Mouse (Mus musculus): ENCODE results near the gene Vps35l. TPM values are rescaled to one million over a fixed set of nuclear protein-coding genes. Genes with fewer than 3 reads are reported as not detected.

Vps35l gene
- polyA plus RNA-seq, 1 experiment from 2014 or later, result 78.8 TPM

GRCm38 (mm10) chr7:118793899-118794298 lies 53.9 kb downstream of the Vps35l start:
- Histone ChIP-seq H3K27ac (no peak overlapping the region), H3K4me1 (replicated peaks) (peaks cover 5% of the 10 kb centered on the region; the same call in 1 of the 2 replicates), H3K9me3 (no peaks in the 10 kb centered on the region), H3K36me3 (peaks cover 53% of the 10 kb centered on the region), H3K4me3 (no peak overlapping the region), H3K27me3 (ENCODE audit: insufficient read depth, poor library complexity, severe bottlenecking) (no peaks in the 10 kb centered on the region)
- DNase-seq (ENCODE audit: low spot score), result no peak
- WGBS, result 88% methylated on average over 8 of the region's 8 CpGs

- DNase-seq (ENCODE audit: low spot score), result no peak
- Histone ChIP-seq H3K4me3 (no peak overlapping the region), H3K27me3 (ENCODE audit: insufficient read depth, poor library complexity, severe bottlenecking) (no peaks in the 10 kb centered on the region), H3K4me1 (replicated peaks) (peaks cover 5% of the 10 kb centered on the region; the same call in 1 of the 2 replicates), H3K27ac (no peak overlapping the region), H3K36me3 (peaks cover 69% of the 10 kb centered on the region), H3K9me3 (no peaks in the 10 kb centered on the region)
- 93% methylated on average over 8 of the region's 8 CpGs for whole genome bisulfite sequencing
These were observed 55.8 kb downstream of the Vps35l start for GRCm38 (mm10) chr7:118795779-118796178.

GRCm38 (mm10) chr7:118796838-118797237 lies 56.8 kb downstream of the Vps35l start:
- Histone ChIP-seq H3K4me1 (replicated peaks) (peaks cover 5% of the 10 kb centered on the region; the same call in 1 of the 2 replicates), H3K4me3 (no peak overlapping the region), H3K27me3 (ENCODE audit: insufficient read depth, poor library complexity, severe bottlenecking) (no peaks in the 10 kb centered on the region), H3K27ac (no peak overlapping the region), H3K36me3 (peaks cover 67% of the 10 kb centered on the region), H3K9me3 (no peaks in the 10 kb centered on the region)
- WGBS, result 93% methylated on average over 9 of the region's 9 CpGs
- no peak for DNase-seq (ENCODE audit: low spot score)

- Histone ChIP-seq H3K9me3 (no peaks in the 10 kb centered on the region), H3K36me3 (peaks cover 68% of the 10 kb centered on the region), H3K27ac (no peak overlapping the region), H3K4me1 (replicated peaks) (peaks cover 5% of the 10 kb centered on the region; the same call in 1 of the 2 replicates), H3K4me3 (no peak overlapping the region), H3K27me3 (ENCODE audit: insufficient read depth, poor library complexity, severe bottlenecking) (no peaks in the 10 kb centered on the region)
- DNase-seq (ENCODE audit: low spot score), result no peak
- WGBS, result 86% methylated on average over 7 of the region's 7 CpGs
These were observed 57.6 kb downstream of the Vps35l start for GRCm38 (mm10) chr7:118797600-118797999.

- H3K9me3 ChIP-seq, result no peaks in the 10 kb centered on the region
- no peak for DNase-seq (ENCODE audit: low spot score)
- peaks cover 67% of the 10 kb centered on the region for H3K36me3 ChIP-seq
- H3K27ac ChIP-seq, result no peak overlapping the region
- 90% methylated on average over 6 of the region's 6 CpGs for WGBS
- H3K4me3 ChIP-seq, result no peak overlapping the region
- H3K4me1 ChIP-seq (replicated peaks), result peaks cover 5% of the 10 kb centered on the region; the same call in 1 of the 2 replicates
- no peaks in the 10 kb centered on the region for H3K27me3 ChIP-seq (ENCODE audit: insufficient read depth, poor library complexity, severe bottlenecking)
These were observed 58.1 kb downstream of the Vps35l start for GRCm38 (mm10) chr7:118798105-118798570.

GRCm38 (mm10) chr7:118800112-118800734 lies 60.2 kb downstream of the Vps35l start:
- WGBS, result 92% methylated on average over 15 of the region's 15 CpGs
- Histone ChIP-seq H3K27ac (no peak overlapping the region), H3K9me3 (no peaks in the 10 kb centered on the region), H3K4me1 (replicated peaks) (peaks cover 11% of the 10 kb centered on the region), H3K4me3 (no peak overlapping the region), H3K36me3 (peaks cover 55% of the 10 kb centered on the region), H3K27me3 (ENCODE audit: insufficient read depth, poor library complexity, severe bottlenecking) (no peaks in the 10 kb centered on the region)
- no peak for DNase-seq (ENCODE audit: low spot score)

- Histone ChIP-seq H3K27me3 (ENCODE audit: insufficient read depth, poor library complexity, severe bottlenecking) (no peaks in the 10 kb centered on the region), H3K9me3 (no peaks in the 10 kb centered on the region), H3K36me3 (peaks cover 52% of the 10 kb centered on the region), H3K27ac (no peak overlapping the region), H3K4me1 (replicated peaks) (peaks cover 15% of the 10 kb centered on the region), H3K4me3 (no peak overlapping the region)
- DNase-seq (ENCODE audit: low spot score), result no peak
- 93% methylated on average over 3 of the region's 3 CpGs for WGBS
These were observed 61.8 kb downstream of the Vps35l start for GRCm38 (mm10) chr7:118801791-118802190.

GRCm38 (mm10) chr7:118803425-118803824 lies 63.4 kb downstream of the Vps35l start:
- Histone ChIP-seq H3K36me3 (peaks cover 45% of the 10 kb centered on the region), H3K4me3 (no peak overlapping the region), H3K27me3 (ENCODE audit: insufficient read depth, poor library complexity, severe bottlenecking) (no peaks in the 10 kb centered on the region), H3K27ac (no peak overlapping the region), H3K9me3 (no peaks in the 10 kb centered on the region), H3K4me1 (replicated peaks) (peaks cover 23% of the 10 kb centered on the region)
- WGBS, result 95% methylated on average over 8 of the region's 8 CpGs
- DNase-seq (ENCODE audit: low spot score), result no peak

- Histone ChIP-seq H3K9me3 (no peaks in the 10 kb centered on the region), H3K4me3 (no peak overlapping the region), H3K36me3 (peaks cover 41% of the 10 kb centered on the region), H3K27ac (peak overlapping the region; percentile 56; the same call in 1 of the 2 replicates), H3K4me1 (replicated peaks) (peaks cover 23% of the 10 kb centered on the region), H3K27me3 (ENCODE audit: insufficient read depth, poor library complexity, severe bottlenecking) (no peaks in the 10 kb centered on the region)
- no peak for DNase-seq (ENCODE audit: low spot score)
- WGBS, result 75% methylated on average over 16 of the region's 16 CpGs
These were observed 66.8 kb downstream of the Vps35l start for GRCm38 (mm10) chr7:118806631-118807411.

GRCm38 (mm10) chr7:118807899-118808298 lies 67.9 kb downstream of the Vps35l start:
- H3K27ac ChIP-seq, result no peak overlapping the region
- H3K4me1 ChIP-seq (replicated peaks), result peaks cover 30% of the 10 kb centered on the region
- WGBS, result 94% methylated on average over 8 of the region's 8 CpGs
- no peak for DNase-seq (ENCODE audit: low spot score)
- H3K4me3 ChIP-seq, result no peak overlapping the region
- H3K9me3 ChIP-seq, result no peaks in the 10 kb centered on the region
- peaks cover 31% of the 10 kb centered on the region for H3K36me3 ChIP-seq
- no peaks in the 10 kb centered on the region for H3K27me3 ChIP-seq (ENCODE audit: insufficient read depth, poor library complexity, severe bottlenecking)

- Histone ChIP-seq H3K27ac (no peak overlapping the region), H3K36me3 (peaks cover 50% of the 10 kb centered on the region), H3K4me1 (replicated peaks) (peaks cover 18% of the 10 kb centered on the region; the same call in 1 of the 2 replicates), H3K4me3 (no peak overlapping the region), H3K27me3 (ENCODE audit: insufficient read depth, poor library complexity, severe bottlenecking) (no peaks in the 10 kb centered on the region), H3K9me3 (no peaks in the 10 kb centered on the region)
- 84% methylated on average over 12 of the region's 12 CpGs for WGBS
- no peak for DNase-seq (ENCODE audit: low spot score)
These were observed 71.5 kb downstream of the Vps35l start for GRCm38 (mm10) chr7:118811407-118812106.

GRCm38 (mm10) chr7:118813592-118813991 lies 73.6 kb downstream of the Vps35l start:
- H3K27ac ChIP-seq, result no peak overlapping the region
- 96% methylated on average over 4 of the region's 4 CpGs for WGBS
- H3K36me3 ChIP-seq, result peaks cover 66% of the 10 kb centered on the region
- no peak overlapping the region for H3K4me3 ChIP-seq
- H3K9me3 ChIP-seq, result no peaks in the 10 kb centered on the region
- no peak for DNase-seq (ENCODE audit: low spot score)
- H3K4me1 ChIP-seq (replicated peaks), result peaks cover 8% of the 10 kb centered on the region; the same call in 1 of the 2 replicates
- no peaks in the 10 kb centered on the region for H3K27me3 ChIP-seq (ENCODE audit: insufficient read depth, poor library complexity, severe bottlenecking)
